In genomic region chr5:144717186-144717585, GRCm38 (mm10) we compare ENCODE assay signal across 36 mouse cellular contexts. TPM values are rescaled to one million over a fixed set of nuclear protein-coding genes. Genes with fewer than 3 reads are reported as not detected.
"Had no signal": no experiment of that assay in that cellular context is flagged by ENCODE, and none has a peak within 500 bp of the region (broad histone marks: within the 10 kb centered on the region; RNA-seq: fewer than 3 reads in every experiment).

No protein-coding gene starts in this region.

- H3K9me3 ChIP-seq: heart, embryonic 10.5 days; heart, embryonic 12.5 days; heart, embryonic 13.5 days; heart, embryonic 15.5 days; hindbrain, embryonic 10.5 days; hindbrain, embryonic 12.5 days; hindbrain, embryonic 13.5 days; hindbrain, embryonic 15.5 days; intestine, embryonic 15.5 days; kidney, embryonic 15.5 days had no signal

- H3K36me3 ChIP-seq: heart, embryonic 10.5 days; heart, embryonic 12.5 days; heart, embryonic 13.5 days; heart, embryonic 15.5 days; hindbrain, embryonic 10.5 days; hindbrain, embryonic 12.5 days; hindbrain, embryonic 13.5 days; hindbrain, embryonic 15.5 days; intestine, embryonic 15.5 days; kidney, embryonic 15.5 days had no signal

- H3K4me2 ChIP-seq: heart, embryonic 11.5 days; heart, embryonic 12.5 days; heart, embryonic 13.5 days; heart, embryonic 15.5 days; hindbrain, embryonic 12.5 days; hindbrain, embryonic 13.5 days; hindbrain, embryonic 14.5 days; hindbrain, embryonic 15.5 days; intestine, embryonic 15.5 days; kidney, embryonic 15.5 days had no signal

- H3K4me3 ChIP-seq: heart, embryonic 10.5 days; heart, embryonic 12.5 days; heart, embryonic 13.5 days; heart, embryonic 15.5 days; hindbrain, embryonic 10.5 days; hindbrain, embryonic 12.5 days; hindbrain, embryonic 13.5 days; hindbrain, embryonic 15.5 days; intestine, embryonic 15.5 days; kidney, embryonic 15.5 days; layer of hippocampus, adult 2 months had no signal

- H3K27me3 ChIP-seq: heart, embryonic 15.5 days; hindbrain, embryonic 12.5 days; hindbrain, embryonic 13.5 days; hindbrain, embryonic 15.5 days; intestine, embryonic 15.5 days; kidney, embryonic 15.5 days had no signal

- H3K4me1 ChIP-seq: heart, embryonic 10.5 days; heart, embryonic 12.5 days; heart, embryonic 13.5 days; heart, embryonic 15.5 days; hindbrain, embryonic 12.5 days; hindbrain, embryonic 13.5 days; hindbrain, embryonic 15.5 days; intestine, embryonic 15.5 days; kidney, embryonic 15.5 days had no signal

- H3K9ac ChIP-seq: heart, embryonic 12.5 days; heart, embryonic 13.5 days; heart, embryonic 15.5 days; hindbrain, embryonic 12.5 days; hindbrain, embryonic 13.5 days; hindbrain, embryonic 14.5 days; hindbrain, embryonic 15.5 days; intestine, embryonic 15.5 days; kidney, embryonic 15.5 days had no signal

- H3K27ac ChIP-seq: heart, embryonic 10.5 days; heart, embryonic 13.5 days; heart, embryonic 15.5 days; hindbrain, embryonic 10.5 days; hindbrain, embryonic 12.5 days; hindbrain, embryonic 13.5 days; hindbrain, embryonic 14.5 days; hindbrain, embryonic 15.5 days; hindbrain, postnatal 0 days; intestine, embryonic 15.5 days; kidney, embryonic 15.5 days; kidney, postnatal 0 days; layer of hippocampus, adult 2 months had no signal

- DNase-seq: heart, postnatal 10 days; heart, postnatal 14 days; heart, postnatal 36 days; heart, postnatal 4 days; kidney, adult 11 months; kidney, adult 18-20 months; kidney, adult 2 months; kidney, adult 8-10 months; kidney, adult 9 months; kidney, postnatal 10 days; kidney, postnatal 14 days; kidney, postnatal 25 days; kidney, postnatal 36 days; kidney, postnatal 4 days; layer of hippocampus, adult 9-11 months; layer of hippocampus, postnatal 36 days had no signal

- ATAC-seq: hindbrain, embryonic 16.5 days; hindbrain, postnatal 0 days; inflammation-experienced regulatory T-cells, adult 6 months; intestine, embryonic 15.5 days; intestine, embryonic 16.5 days; intestine, postnatal 0 days had no signal

RNA-seq across cellular contexts. Expression of gene Tmem130, which starts 44.4 kb away (rescaled TPM):
- total RNA-seq: hematopoietic stem cell, adult 5-6 weeks had no signal
- polyA plus RNA-seq: inflammation-experienced regulatory T-cells, adult 6 months had no signal
